Mouse (Mus musculus) brain, embryonic 18.5 days (tissue): ENCODE data around the gene Ppp1r1a.
A peak's percentile ranks its signal among the peaks of the same experiment; 100 is the strongest.

Experiments used
- DNase-seq: peaks from one replicate; pipeline ENCODE4 v3.0.0-alpha.2; 2012; ENCODE audit warnings: low read depth, low spot score

The Ppp1r1a gene

GRCm38 (mm10) chr15:103514914-103515313 lies 22.9 kb downstream of the Ppp1r1a start:
- DNase-seq: no peak

- peak; percentile 91 for DNase-seq
Observed at GRCm38 (mm10) chr15:103514119-103514518, 23.7 kb downstream of the Ppp1r1a start.

DNA sequence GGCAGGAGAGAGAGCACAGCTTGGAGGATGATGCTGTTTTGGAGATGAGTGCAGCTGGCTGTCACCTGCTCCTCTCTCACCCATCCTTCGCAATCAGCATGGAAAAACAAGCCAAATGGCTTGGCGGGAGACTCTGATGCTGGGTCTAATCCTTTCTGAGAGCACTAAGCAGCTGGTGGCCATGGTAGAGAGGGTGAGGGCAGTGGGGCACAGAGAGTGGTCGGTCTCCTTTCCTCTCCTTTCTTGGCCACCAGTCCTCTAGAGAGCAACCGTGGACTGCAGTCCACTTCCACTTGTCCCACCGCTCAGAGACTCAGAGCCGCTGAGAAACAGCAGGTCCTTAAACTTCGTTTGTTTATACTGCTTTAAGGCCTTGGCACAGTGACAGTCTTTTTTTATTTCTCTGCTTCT lies 24.2 kb downstream of the Ppp1r1a start:
- DNase-seq: no peak

- no peak for DNase-seq
Observed at GRCm38 (mm10) chr15:103511652-103512051, 26.2 kb downstream of the Ppp1r1a start.

GRCm38 (mm10) chr15:103509317-103509716 lies 28.5 kb downstream of the Ppp1r1a start:
- DNase-seq: no peak

GRCm38 (mm10) chr15:103503660-103504059 lies 34.1 kb downstream of the Ppp1r1a start:
- no peak for DNase-seq

DNA sequence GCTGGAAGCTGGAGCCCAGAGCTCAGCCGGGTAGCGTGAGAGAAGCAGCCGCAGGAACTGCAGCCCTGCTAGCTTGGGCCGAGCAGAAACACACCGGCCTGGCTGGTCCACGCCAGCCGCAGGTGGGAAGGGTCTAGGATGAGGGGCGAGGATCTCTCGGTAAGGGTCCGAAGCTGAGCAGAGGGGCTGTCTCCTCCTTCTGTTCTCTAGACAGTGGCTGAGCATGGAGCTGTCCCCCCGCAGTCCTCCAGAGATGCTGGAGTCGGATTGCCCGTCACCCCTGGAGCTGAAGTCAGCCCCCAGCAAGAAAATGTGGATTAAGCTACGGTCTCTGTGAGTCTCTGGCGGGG lies 34.6 kb downstream of the Ppp1r1a start:
- no peak for DNase-seq

DNA sequence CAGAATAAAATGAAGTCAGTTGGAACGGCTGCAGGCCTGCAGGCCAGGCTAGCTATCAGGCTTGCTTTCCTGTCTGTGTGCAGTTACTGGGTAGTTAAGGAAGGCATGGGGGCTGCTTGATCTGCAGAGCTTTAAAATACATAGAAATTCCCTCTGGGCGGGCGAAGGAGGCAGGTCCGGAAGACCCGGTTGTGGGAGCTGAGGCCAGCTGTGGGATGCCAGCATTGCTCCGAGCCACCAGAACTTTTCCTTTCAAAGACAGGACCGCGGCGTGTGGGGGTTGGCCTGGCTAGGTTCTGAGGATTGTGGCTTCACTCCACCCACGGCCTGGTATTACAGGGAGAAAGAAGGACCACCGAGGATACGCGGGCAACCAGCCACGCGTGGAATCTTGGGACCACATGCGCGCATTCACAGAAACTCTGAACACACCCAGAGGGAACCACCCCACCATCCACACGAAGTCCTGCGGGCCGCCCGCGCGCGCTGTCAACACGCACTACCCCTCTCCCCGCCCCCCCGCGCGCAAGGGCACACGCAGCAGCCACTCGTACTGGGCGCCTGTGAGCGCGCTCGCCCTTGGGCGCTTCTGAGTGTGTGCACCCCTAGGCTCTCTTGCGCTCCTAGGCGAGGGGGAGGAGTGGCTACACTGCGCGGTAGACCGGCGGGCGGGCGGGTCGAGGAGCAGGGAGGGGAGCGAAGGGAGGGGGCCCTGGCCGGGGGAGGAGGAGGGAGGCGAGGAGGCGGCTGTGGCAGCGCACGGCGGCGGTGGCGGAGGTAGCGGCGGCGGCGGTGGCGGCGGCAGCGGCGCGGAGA lies 35.2 kb downstream of the Ppp1r1a start, which contains the start of gene Pde1b:
Gene Pde1b, plus strand, starts transcription at position 600 of the 816 bp plus-strand sequence.
- DNase-seq: no peak

GRCm38 (mm10) chr15:103501186-103501585 lies 36.6 kb downstream of the Ppp1r1a start:
- DNase-seq: no peak

- no peak for DNase-seq
Observed at GRCm38 (mm10) chr15:103500723-103501122, 37.1 kb downstream of the Ppp1r1a start.

DNA sequence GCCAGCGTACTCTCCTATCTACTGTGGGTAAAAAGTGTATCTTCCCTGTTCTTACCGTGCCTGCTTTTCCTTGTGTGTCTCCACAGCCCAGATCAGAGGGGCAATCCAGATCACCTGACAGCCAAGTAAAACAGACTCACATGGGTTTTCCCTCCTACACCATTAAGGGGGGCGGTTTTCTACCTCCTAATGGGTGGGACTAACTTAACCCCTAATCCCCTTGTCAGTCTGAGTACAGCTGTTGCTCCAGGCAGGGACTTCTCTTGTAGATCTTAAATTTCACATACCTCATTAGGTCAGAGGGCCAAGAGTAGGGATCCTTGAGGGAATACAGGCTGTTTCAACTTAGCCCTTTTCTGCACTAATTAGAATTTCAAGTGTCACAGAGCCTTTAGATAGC lies 39.6 kb downstream of the Ppp1r1a start:
- DNase-seq: no peak

- DNase-seq: no peak
Observed at GRCm38 (mm10) chr15:103496204-103497140, 41.3 kb downstream of the Ppp1r1a start.

GRCm38 (mm10) chr15:103488336-103488735 lies 49.5 kb downstream of the Ppp1r1a start:
- no peak for DNase-seq

GRCm38 (mm10) chr15:103486658-103487057 lies 51.1 kb downstream of the Ppp1r1a start:
- DNase-seq: no peak

GRCm38 (mm10) chr15:103485106-103485505 lies 52.7 kb downstream of the Ppp1r1a start:
- DNase-seq: no peak

DNA sequence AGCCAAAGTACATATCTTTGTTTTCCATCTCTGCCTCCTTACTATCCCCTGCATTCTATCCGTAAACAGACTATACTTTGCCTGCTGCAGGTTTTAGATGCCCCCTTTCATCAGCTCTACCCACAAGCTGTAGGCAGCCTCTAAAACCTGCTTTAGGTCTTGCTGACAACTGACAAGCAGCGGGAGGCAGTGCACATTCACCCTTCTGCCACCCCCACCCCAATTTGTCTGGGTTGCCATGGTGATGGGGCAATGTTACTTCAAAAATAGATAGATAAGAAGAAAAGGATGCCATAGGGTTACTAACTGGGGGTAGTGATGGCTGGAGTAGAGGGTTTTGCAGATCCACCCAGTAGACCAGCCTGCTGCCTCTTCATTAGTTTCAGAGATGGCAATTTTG lies 53.3 kb downstream of the Ppp1r1a start:
- no peak for DNase-seq

- no peak for DNase-seq
Observed at GRCm38 (mm10) chr15:103482488-103482887, 55.3 kb downstream of the Ppp1r1a start.
